In the genomic region with DNA sequence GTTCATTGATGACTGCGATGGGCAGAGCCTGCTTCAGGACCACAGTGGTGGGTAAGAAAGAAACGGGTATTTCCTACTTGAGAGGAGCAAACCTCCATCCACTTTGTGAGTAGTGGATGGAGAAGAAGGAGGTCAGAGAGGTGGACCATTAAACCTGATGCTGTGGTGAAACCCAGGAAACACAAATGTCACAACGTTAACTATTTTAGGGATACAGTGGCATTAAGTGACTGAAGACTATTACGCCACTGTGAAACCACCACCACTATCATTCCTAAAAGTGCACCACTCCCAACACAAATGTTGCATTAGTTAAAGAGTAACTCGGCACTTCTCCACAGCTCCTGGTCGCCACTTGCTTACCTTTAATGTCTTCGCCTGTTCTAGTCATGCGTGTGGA, we compare ENCODE assay signal across 25 mouse cellular contexts.
"Had no signal": no experiment of that assay in that cellular context is flagged by ENCODE, and none has a peak within 500 bp of the region (broad histone marks: within the 10 kb centered on the region; RNA-seq: fewer than 3 reads in every experiment).

No protein-coding gene starts in this region.

- H3K4me3 ChIP-seq: heart, adult 2 months; heart, embryonic 10.5 days; heart, embryonic 12.5 days; hindbrain, embryonic 10.5 days; hindbrain, embryonic 13.5 days; hindbrain, embryonic 15.5 days; kidney, embryonic 15.5 days; limb, embryonic 13.5 days; limb, embryonic 15.5 days had no signal

- H3K4me2 ChIP-seq: heart, embryonic 12.5 days; hindbrain, embryonic 13.5 days; hindbrain, embryonic 15.5 days; kidney, embryonic 15.5 days; limb, embryonic 13.5 days; limb, embryonic 15.5 days had no signal

- DNase-seq: gastrocnemius, postnatal 14 days; gastrocnemius, postnatal 36 days; heart, adult 2 months; heart, postnatal 10 days; heart, postnatal 4 days; kidney, adult 11 months; kidney, adult 2 months; kidney, adult 9 months; kidney, postnatal 14 days; kidney, postnatal 36 days; layer of hippocampus, adult 9-11 months; layer of hippocampus, postnatal 36 days; left cerebral cortex, postnatal 4 days had no signal

- H3K27ac ChIP-seq: heart, adult 2 months; heart, embryonic 10.5 days; hindbrain, embryonic 10.5 days; hindbrain, embryonic 13.5 days; hindbrain, embryonic 15.5 days; hindbrain, postnatal 0 days; kidney, embryonic 15.5 days; kidney, postnatal 0 days; limb, embryonic 13.5 days; limb, embryonic 15.5 days had no signal

- H3K9ac ChIP-seq: heart, embryonic 12.5 days; hindbrain, embryonic 13.5 days; hindbrain, embryonic 15.5 days; kidney, embryonic 15.5 days; limb, embryonic 13.5 days; limb, embryonic 15.5 days had no signal

- H3K4me1 ChIP-seq: heart, embryonic 10.5 days; heart, embryonic 12.5 days; hindbrain, embryonic 10.5 days; hindbrain, embryonic 13.5 days; hindbrain, embryonic 15.5 days; kidney, embryonic 15.5 days; limb, embryonic 13.5 days; limb, embryonic 15.5 days had no signal

- ATAC-seq: forebrain, embryonic 16.5 days; hindbrain, postnatal 0 days; intestine, embryonic 16.5 days had no signal

- H3K9me3 ChIP-seq: heart, embryonic 10.5 days; heart, embryonic 12.5 days; hindbrain, embryonic 10.5 days; hindbrain, embryonic 13.5 days; hindbrain, embryonic 15.5 days; kidney, embryonic 15.5 days; limb, embryonic 13.5 days; limb, embryonic 15.5 days had no signal

- H3K27me3 ChIP-seq: heart, embryonic 12.5 days; hindbrain, embryonic 13.5 days; hindbrain, embryonic 15.5 days; kidney, embryonic 15.5 days; limb, embryonic 13.5 days; limb, embryonic 15.5 days had no signal

- H3K36me3 ChIP-seq: heart, embryonic 10.5 days; heart, embryonic 12.5 days; hindbrain, embryonic 10.5 days; hindbrain, embryonic 13.5 days; hindbrain, embryonic 15.5 days; kidney, embryonic 15.5 days; limb, embryonic 13.5 days; limb, embryonic 15.5 days had no signal
